Mouse (Mus musculus) adrenal gland (tissue): Measurements from ENCODE around the gene Mdm2.
"Not testable (repeated sequence)": the region's sequence is repeated elsewhere in the genome, so short reads cannot be mapped to it uniquely, and the experiment has no call there.

Source experiments
- intact Hi-C: fragments of 180-260 bp; cut with DNase I; formaldehyde crosslinking; loops from one replicate; pipeline ENCODE4 v1.15.1; 2025

Mdm2 gene

GRCm38 (mm10) chr10:117733626-117734025, 23.1 kb upstream of the Mdm2 start:
- intact Hi-C loops: not testable (repeated sequence)

GRCm38 (mm10) chr10:117732962-117733592, 22.5 kb upstream of the Mdm2 start:
- intact Hi-C loops: no loop called here

- intact Hi-C loops: no loop called here
These were observed 21.6 kb upstream of the Mdm2 start for GRCm38 (mm10) chr10:117732184-117732583.

- intact Hi-C loops: no loop called here
These were observed 20.9 kb upstream of the Mdm2 start for GRCm38 (mm10) chr10:117731244-117732101.

- intact Hi-C loops: no loop called here
These were observed 20.2 kb upstream of the Mdm2 start for GRCm38 (mm10) chr10:117730637-117731203.

GRCm38 (mm10) chr10:117730140-117730539, 19.6 kb upstream of the Mdm2 start:
- intact Hi-C loops: no loop called here

- intact Hi-C loops: no loop called here
These were observed 18.7 kb upstream of the Mdm2 start for GRCm38 (mm10) chr10:117729139-117729814.

- intact Hi-C loops: no loop called here
These were observed 18.0 kb upstream of the Mdm2 start for GRCm38 (mm10) chr10:117728574-117728973.

GRCm38 (mm10) chr10:117727518-117728110, 17.1 kb upstream of the Mdm2 start:
- intact Hi-C loops: no loop called here

- intact Hi-C loops: no loop called here
These were observed 16.4 kb upstream of the Mdm2 start for GRCm38 (mm10) chr10:117726888-117727385.

- intact Hi-C loops: no loop called here
These were observed 15.8 kb upstream of the Mdm2 start for GRCm38 (mm10) chr10:117726350-117726749.

GRCm38 (mm10) chr10:117725671-117726070, 15.1 kb upstream of the Mdm2 start:
- intact Hi-C loops: no loop called here

- intact Hi-C loops: no loop called here
These were observed 14.3 kb upstream of the Mdm2 start for GRCm38 (mm10) chr10:117724804-117725361.

- intact Hi-C loops: no loop called here
These were observed 13.7 kb upstream of the Mdm2 start for GRCm38 (mm10) chr10:117724136-117724718.

- intact Hi-C loops: no loop called here
These were observed 7.9 kb upstream of the Mdm2 start for GRCm38 (mm10) chr10:117718161-117719119.

- intact Hi-C loops: no loop called here
These were observed 7.0 kb upstream of the Mdm2 start for GRCm38 (mm10) chr10:117717583-117717982.

GRCm38 (mm10) chr10:117716686-117717085, 6.1 kb upstream of the Mdm2 start:
- intact Hi-C loops: no loop called here

GRCm38 (mm10) chr10:117715654-117716053, 5.1 kb upstream of the Mdm2 start:
- intact Hi-C loops: not testable (repeated sequence)

GRCm38 (mm10) chr10:117714928-117715500, 4.5 kb upstream of the Mdm2 start:
- intact Hi-C loops: no loop called here
